Mouse (Mus musculus) lung, embryonic 16.5 days (tissue): ENCODE measurements around the gene Fcor. TPM values are rescaled to one million over a fixed set of nuclear protein-coding genes. Genes with fewer than 3 reads are reported as not detected.

Experiments
- ATAC-seq: fragments of 200-750 bp; cut with Nextera tagmentation; 2 replicates; pipeline ENCODE4 v1.8.0; 2017; ENCODE audit warnings: low read depth, mild to moderate bottlenecking, moderate library complexity
- H3K27ac ChIP-seq: fragments of 300-500 bp; sonication (generic); 2 replicates; pipeline ENCODE4 v1.5.1; 2014; ENCODE audit warnings: mild to moderate bottlenecking, control low read depth, low read length
- H3K27me3 ChIP-seq: fragments of 300-500 bp; sonication (generic); 2 replicates; pipeline ENCODE4 v1.6.1; 2014; ENCODE audit warnings: low read depth, low read length, mixed read lengths; ENCODE audit not compliant: control insufficient read depth, insufficient read depth
- H3K36me3 ChIP-seq: fragments of 300-500 bp; sonication (generic); 2 replicates; pipeline ENCODE4 v1.6.1; 2014; ENCODE audit warnings: low read length; ENCODE audit not compliant: control insufficient read depth, insufficient read depth
- H3K4me1 ChIP-seq: fragments of 300-500 bp; sonication (generic); replicated peaks from 2 replicates; pipeline ENCODE4 v1.6.1; 2014; ENCODE audit warnings: low read length, mixed read lengths; ENCODE audit not compliant: control insufficient read depth, insufficient read depth
- H3K4me2 ChIP-seq: fragments of 300-500 bp; sonication (generic); 2 replicates; pipeline ENCODE4 v1.6.1; 2014; ENCODE audit warnings: low read depth, low read length, control low read depth
- H3K4me3 ChIP-seq: fragments of 300-500 bp; sonication (generic); 2 replicates; pipeline ENCODE4 v1.5.1; 2014; ENCODE audit warnings: mild to moderate bottlenecking, low read length, control low read depth
- H3K9ac ChIP-seq: fragments of 300-500 bp; sonication (generic); 2 replicates; pipeline ENCODE4 v1.6.1; 2014; ENCODE audit warnings: low read length, control low read depth
- H3K9me3 ChIP-seq: fragments of 300-500 bp; sonication (generic); 2 replicates; pipeline ENCODE4 v1.6.1; 2016; ENCODE audit warnings: low read length; ENCODE audit not compliant: control insufficient read depth
- WGBS: fragments of 180-500 bp; shearing (Covaris S2); extraction: QIAGEN DNeasy Blood & Tissue Kit; methylation state at CpG from one replicate; pipeline ENCODE4 v1.1.7; 2014; 5-methylcytosine and 5-hydroxymethylcytosine counted together
- polyA plus RNA-seq: library from polyadenylated mRNA; unstranded; fragments of >200 nt; fragmentation: Nextera tagmentation; extraction: Ambion mirVana; gene quantifications from 2 replicates; pipeline ENCODE4 v1.2.1, GENCODE M21; 2015

The Fcor gene
- polyA plus RNA-seq, 1 experiment from 2014 or later, result 10.0 TPM

DNA sequence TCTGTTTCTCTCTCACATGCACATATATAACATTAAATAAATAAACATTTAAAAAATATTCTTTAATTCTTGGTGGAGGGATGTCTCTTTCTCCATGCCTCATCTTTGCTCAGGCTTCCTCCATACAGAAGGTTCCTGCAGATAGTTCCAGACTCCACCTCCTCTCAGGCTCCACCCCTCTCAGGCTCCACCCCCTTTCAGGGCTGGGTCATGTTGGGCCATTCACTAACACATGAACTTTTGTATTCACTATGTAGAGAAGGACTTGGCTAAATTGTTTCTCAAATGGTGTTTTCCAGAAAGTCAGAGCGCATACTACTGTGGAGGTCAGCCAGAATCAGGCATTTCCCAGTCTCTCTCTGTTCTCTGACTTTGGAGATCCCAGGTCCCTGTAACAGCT is 29.3 kb upstream of the Fcor start:
- Histone ChIP-seq H3K27ac (no peak overlapping the region), H3K4me3 (no peak overlapping the region), H3K9ac (no peak overlapping the region), H3K9me3 (no peaks in the 10 kb centered on the region), H3K4me1 (no peaks in the 10 kb centered on the region), H3K36me3 (no peaks in the 10 kb centered on the region), H3K4me2 (no peak overlapping the region), H3K27me3 (no peaks in the 10 kb centered on the region)
- WGBS, result 89% methylated on average over 1 of the region's 1 CpGs
- ATAC-seq, result no peak

DNA sequence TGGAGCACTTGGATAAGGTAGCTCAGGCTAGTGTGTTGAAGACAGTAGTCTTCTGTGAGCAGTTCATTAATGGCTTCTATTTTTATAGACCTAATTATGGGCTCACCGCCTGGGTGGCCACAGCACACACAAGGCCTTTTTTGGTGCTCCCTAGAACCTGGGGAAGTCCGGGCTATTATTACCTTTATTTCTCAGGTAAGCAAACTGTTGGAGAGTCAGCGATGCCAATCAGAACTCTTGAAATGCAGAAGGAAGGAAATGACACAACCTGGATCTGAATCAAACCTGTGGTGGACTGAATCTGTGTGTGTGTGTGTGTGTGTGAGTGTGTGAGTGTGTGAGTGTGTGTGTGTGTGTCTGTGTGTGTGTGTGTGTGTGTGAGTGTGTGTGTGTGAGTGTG is 22.0 kb upstream of the Fcor start, which contains the start of gene Fcer2a:
Gene Fcer2a, minus strand, starts transcription at position 55 of the 400 bp plus-strand sequence.
- ATAC-seq, result no peak
- Histone ChIP-seq H3K27me3 (no peaks in the 10 kb centered on the region), H3K9ac (no peak within 1 kb of the TSS), H3K4me2 (no peak within 1 kb of the TSS), H3K36me3 (no peaks in the 10 kb centered on the region), H3K9me3 (no peaks in the 10 kb centered on the region), H3K4me1 (no peaks in the 10 kb centered on the region), H3K27ac (no peak within 1 kb of the TSS), H3K4me3 (no peak within 1 kb of the TSS)
- 70% methylated on average over 3 of the region's 3 CpGs for WGBS

DNA sequence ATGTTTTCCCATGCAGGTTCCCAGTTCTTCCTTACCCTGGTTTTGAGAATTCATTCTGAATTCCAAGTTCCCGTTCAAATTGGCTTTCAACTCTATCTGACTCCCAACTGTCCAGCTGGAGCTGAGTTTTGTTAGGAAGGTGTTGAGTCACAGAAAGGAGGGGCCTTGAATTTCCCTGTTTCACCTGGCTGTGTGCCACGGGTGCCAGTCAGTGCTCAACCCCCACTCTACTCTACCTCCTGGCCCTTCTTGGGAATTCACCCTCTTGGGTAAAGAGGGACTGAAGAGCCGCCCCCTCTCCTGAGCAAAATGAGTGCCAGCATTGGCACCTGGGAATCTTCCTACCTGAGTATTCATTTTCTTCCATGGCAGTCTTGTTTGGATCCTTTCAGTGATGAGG is 18.6 kb upstream of the Fcor start:
- Histone ChIP-seq H3K27ac (no peak overlapping the region), H3K4me1 (no peaks in the 10 kb centered on the region), H3K4me3 (no peak overlapping the region), H3K9ac (no peak overlapping the region), H3K27me3 (no peaks in the 10 kb centered on the region), H3K4me2 (no peak overlapping the region), H3K36me3 (no peaks in the 10 kb centered on the region), H3K9me3 (no peaks in the 10 kb centered on the region)
- ATAC-seq, result 0 out of 2 replicates have a peak, but pooled peaks have one; percentile 47
- 44% methylated on average over 3 of the region's 3 CpGs for WGBS

DNA sequence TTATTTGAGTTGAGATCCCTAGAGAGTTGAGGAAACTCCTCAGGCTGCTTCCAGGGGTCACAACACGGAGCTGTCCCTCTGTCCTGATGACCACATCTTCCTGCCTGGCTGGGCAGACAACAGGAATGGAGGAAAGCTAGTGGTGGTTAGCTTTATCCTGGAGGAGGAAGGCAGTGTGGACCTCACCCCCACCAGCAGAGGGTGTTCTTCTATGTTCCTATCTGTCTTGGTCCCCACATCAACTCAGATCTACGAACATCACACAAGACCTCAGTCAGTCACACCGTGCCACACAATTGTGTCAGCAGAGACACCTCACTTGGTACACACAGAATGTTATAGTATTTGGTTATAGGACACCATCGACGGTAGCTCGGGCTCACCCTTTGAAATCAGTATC is 15.4 kb upstream of the Fcor start:
- H3K36me3 ChIP-seq, result peaks cover 1% of the 10 kb centered on the region; the same call in 1 of the 2 replicates
- H3K4me2 ChIP-seq, result no peak overlapping the region
- H3K27ac ChIP-seq, result no peak overlapping the region
- no peaks in the 10 kb centered on the region for H3K27me3 ChIP-seq
- no peaks in the 10 kb centered on the region for H3K9me3 ChIP-seq
- no peak overlapping the region for H3K9ac ChIP-seq
- ATAC-seq, result no peak
- 69% methylated on average over 6 of the region's 6 CpGs for WGBS
- H3K4me1 ChIP-seq, result no peaks in the 10 kb centered on the region
- H3K4me3 ChIP-seq, result no peak overlapping the region

DNA sequence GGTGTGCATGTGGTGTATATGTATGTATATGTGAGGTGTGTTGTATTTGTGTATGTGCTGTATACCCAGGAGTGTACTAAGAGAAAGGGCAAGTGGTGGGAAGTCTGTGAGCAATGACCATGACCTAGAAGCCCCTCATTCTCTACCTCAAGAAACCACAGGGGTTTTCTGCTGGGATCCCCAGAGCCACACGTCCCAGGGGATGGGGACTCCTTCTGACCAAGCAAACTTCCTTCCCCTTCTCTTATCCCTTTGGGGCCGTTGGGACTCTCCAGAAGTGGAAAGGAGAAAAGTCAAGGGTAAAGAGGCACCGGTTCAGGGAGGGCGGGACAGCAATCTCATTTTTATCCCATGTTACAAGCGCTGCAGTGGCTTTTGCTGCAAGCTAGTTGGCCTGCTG is 13.3 kb upstream of the Fcor start:
- Histone ChIP-seq H3K4me1 (no peaks in the 10 kb centered on the region; the same call in 1 of the 2 replicates), H3K4me3 (no peak overlapping the region), H3K27me3 (no peaks in the 10 kb centered on the region), H3K27ac (no peak overlapping the region), H3K9ac (no peak overlapping the region), H3K36me3 (peaks cover 12% of the 10 kb centered on the region), H3K4me2 (no peak overlapping the region), H3K9me3 (no peaks in the 10 kb centered on the region)
- WGBS, result 59% methylated on average over 5 of the region's 5 CpGs
- ATAC-seq, result no peak

DNA sequence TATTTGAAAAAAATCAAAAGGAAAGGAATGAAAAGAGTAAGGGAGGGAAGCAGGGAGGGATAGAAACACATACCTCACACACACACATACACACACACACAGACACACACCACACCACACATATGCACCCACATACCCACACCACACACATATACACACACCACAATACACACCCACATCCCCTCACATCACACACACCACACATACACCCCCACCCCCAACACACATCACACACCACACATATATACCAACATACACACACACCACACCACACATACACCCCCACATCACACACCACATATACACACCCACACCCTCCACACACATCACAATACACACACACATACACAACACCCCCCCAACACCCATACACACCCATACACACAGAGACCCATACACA is 12.4 kb upstream of the Fcor start:
- Histone ChIP-seq H3K9me3 (no peaks in the 10 kb centered on the region), H3K4me2 (no peak overlapping the region), H3K27ac (no peak overlapping the region), H3K27me3 (no peaks in the 10 kb centered on the region), H3K4me1 (no peaks in the 10 kb centered on the region; the same call in 1 of the 2 replicates), H3K9ac (no peak overlapping the region), H3K4me3 (no peak overlapping the region), H3K36me3 (peaks cover 21% of the 10 kb centered on the region)
- peak; percentile 36; the same call in 1 of the 2 replicates for ATAC-seq

DNA sequence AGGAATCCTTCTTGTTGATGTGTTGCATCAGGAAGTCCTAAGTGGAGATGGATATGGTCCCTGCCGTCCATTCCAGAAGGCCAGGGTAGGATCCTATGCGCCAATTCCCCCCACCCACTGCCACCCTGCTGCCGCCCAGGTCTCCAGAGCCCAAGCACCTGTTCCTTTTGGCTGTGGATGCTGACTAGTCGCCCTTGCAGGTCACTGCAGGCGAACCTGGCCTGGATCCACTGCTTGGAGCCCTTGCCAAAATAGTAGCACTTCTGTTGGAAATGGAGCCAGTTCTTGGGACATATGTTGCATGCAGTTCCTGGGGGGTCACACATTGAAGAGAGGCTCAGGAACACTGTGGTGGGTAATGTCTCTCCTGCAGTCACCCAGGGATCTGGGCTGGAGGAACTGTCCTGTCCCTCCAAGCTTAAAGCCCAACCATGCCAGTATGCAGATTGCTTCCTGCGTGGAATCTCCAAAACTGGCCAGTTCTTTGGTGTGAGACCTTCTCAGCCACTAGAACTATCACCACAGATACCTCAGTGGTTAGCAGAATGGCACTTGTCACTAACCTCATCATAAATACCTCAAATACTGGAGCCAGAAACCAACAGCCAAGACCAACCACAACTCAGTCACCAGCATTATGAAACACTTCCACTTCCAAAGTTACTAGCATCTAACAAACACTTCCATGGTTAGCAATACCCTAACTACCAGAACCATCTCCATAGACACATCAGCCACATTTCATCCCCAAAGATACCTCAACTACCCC is 11.4 kb upstream of the Fcor start:
- WGBS, result 68% methylated on average over 6 of the region's 6 CpGs
- Histone ChIP-seq H3K27me3 (no peaks in the 10 kb centered on the region), H3K27ac (no peak overlapping the region), H3K9ac (no peak overlapping the region), H3K4me1 (no peaks in the 10 kb centered on the region; the same call in 1 of the 2 replicates), H3K4me3 (no peak overlapping the region), H3K36me3 (peaks cover 30% of the 10 kb centered on the region), H3K4me2 (no peak overlapping the region), H3K9me3 (no peaks in the 10 kb centered on the region; the same call in 1 of the 2 replicates)
- no peak for ATAC-seq

DNA sequence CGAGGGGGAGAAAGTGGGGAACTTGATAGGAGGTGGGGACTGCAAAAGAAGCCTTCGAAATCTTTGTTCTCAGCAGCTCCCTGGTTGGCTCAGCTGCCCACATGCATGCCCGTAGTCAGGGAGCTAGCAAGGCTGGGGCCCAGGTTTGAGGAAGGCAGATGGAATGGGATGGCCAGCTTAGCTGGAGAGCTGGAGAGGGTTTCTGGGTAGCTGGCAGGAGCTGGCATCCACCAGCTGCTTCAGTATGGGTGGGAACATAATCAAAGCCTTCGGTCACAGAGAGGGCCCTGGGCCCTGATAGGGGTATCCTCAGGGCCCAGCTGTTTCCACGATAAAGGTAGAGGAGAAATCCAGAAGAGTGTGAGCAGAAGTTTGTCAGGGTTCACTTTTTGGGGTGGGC is 10.3 kb upstream of the Fcor start:
- Histone ChIP-seq H3K4me1 (peaks cover 6% of the 10 kb centered on the region), H3K4me2 (no peak overlapping the region), H3K4me3 (no peak overlapping the region), H3K27ac (no peak overlapping the region), H3K36me3 (peaks cover 31% of the 10 kb centered on the region), H3K9ac (no peak overlapping the region), H3K27me3 (no peaks in the 10 kb centered on the region), H3K9me3 (no peaks in the 10 kb centered on the region; the same call in 1 of the 2 replicates)
- ATAC-seq, result no peak
- 90% methylated on average over 5 of the region's 5 CpGs for WGBS

DNA sequence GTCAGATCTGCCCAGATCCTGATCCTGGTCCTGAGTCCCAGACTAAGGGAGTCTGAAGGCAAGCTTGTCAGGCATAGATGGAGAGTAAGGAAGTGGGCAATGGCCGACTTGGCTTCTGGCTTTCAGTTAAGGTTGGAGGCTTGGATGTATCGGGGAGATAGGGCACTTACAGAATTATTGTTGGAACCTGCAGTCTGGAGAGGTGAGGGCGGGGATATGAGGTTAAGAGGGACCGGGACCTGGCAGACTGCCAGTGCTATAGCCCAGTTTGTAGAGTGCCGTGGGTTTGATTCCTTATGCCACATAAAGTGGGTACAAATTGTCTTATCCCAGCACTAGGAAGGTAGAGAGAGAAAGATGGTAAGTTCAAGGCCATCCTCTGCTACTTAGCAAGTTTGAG is 7.5 kb upstream of the Fcor start:
- no peaks in the 10 kb centered on the region; the same call in 1 of the 2 replicates for H3K9me3 ChIP-seq
- no peak for ATAC-seq
- no peak overlapping the region for H3K27ac ChIP-seq
- no peak overlapping the region for H3K4me3 ChIP-seq
- H3K4me2 ChIP-seq, result no peak overlapping the region
- H3K4me1 ChIP-seq, result peaks cover 12% of the 10 kb centered on the region
- no peaks in the 10 kb centered on the region for H3K27me3 ChIP-seq
- H3K9ac ChIP-seq, result no peak overlapping the region
- H3K36me3 ChIP-seq, result peaks cover 31% of the 10 kb centered on the region
- WGBS, result 74% methylated on average over 5 of the region's 5 CpGs
